9 mouse cellular contexts compared by ENCODE assay signal in the genomic region with DNA sequence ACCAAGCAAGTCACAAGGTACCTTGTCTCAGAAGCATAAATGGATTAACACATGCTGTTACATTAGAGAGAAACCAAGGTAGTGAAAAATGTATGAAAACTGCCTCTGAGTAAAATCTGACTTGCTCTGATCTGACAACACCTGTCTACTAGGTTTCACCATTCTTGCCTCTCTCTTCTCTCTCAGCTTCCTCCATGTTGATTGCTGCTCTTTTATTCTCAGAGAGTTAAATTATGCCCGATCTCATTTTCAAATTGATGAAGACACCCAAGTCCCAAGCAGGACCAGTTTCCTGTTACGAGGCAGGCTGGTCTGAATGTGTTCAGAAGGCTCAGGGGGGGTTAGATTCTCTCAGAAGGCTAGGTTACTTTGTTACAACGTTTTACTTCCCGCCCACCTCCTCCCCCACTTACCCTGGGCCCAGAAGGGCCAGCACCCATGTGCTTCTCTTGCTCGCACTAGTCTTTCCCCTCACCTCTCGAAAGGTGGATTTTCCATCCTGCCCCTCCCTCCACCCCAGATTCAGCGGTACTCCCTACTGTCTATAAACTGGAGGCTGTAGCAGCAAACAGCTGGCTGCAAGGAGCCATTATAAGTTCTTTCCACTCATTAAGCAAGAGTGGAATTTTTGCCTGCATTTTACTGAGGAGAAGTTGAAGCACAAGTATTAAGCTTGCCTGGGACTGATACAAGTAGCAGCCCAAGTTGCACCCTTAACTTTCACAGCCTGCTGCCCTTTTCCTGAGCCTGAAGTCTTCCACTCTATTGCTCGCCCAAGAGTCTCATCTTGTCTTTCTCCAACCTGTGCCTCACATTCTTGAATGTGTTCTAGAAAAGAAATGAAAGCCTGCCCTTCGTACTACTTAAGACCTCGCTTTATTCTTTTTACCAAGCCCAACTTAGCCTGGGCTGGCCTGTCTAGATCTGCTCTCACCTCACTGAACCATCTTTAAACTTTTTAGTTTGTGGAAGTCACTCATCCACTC. TPM values are rescaled to one million over a fixed set of nuclear protein-coding genes. Genes with fewer than 3 reads are reported as not detected.
DNase-seq lines count a peak whose midpoint lies in the region; ATAC-seq lines count a peak whose summit lies in the region.
"Had no signal": no experiment of that assay in that cellular context is flagged by ENCODE, and none has a peak within 500 bp of the region (broad histone marks: within the 10 kb centered on the region; RNA-seq: fewer than 3 reads in every experiment).

No protein-coding gene starts in this region.

- H3K4me3 ChIP-seq in lung, embryonic 16.5 days (ENCODE audit: low read length) = peak overlapping the region; percentile 80
- H3K4me3 ChIP-seq in forebrain, embryonic 15.5 days = peak overlapping the region; percentile 95
- peak overlapping the region; percentile 97 for H3K4me3 ChIP-seq in limb, embryonic 11.5 days (ENCODE audit: low read depth, low read length)
- peak overlapping the region; percentile 83 for H3K4me3 ChIP-seq in stomach, embryonic 16.5 days (replicated peaks; ENCODE audit: low read length)

- no peak for DNase-seq in lung, adult 18-20 months
- peak; percentile 25 for DNase-seq in limb, embryonic 11.5 days (ENCODE audit: low spot score)
- no peak for DNase-seq in spleen, postnatal 14 days (ENCODE audit: low spot score in 2 of 2)
- DNase-seq in cerebellum, adult 8-10 months = no peak
- DNase-seq in left cerebral cortex, postnatal 4 days = no peak

- H3K27ac ChIP-seq in lung, embryonic 16.5 days (ENCODE audit: low read length) = peak overlapping the region; percentile 95
- H3K27ac ChIP-seq in forebrain, embryonic 15.5 days (replicated peaks) = no peak overlapping the region
- peak overlapping the region; percentile 98 for H3K27ac ChIP-seq in limb, embryonic 11.5 days (replicated peaks; ENCODE audit: low read depth, low read length)
- H3K27ac ChIP-seq in stomach, embryonic 16.5 days (ENCODE audit: low read length) = peak overlapping the region; percentile 90; the same call in 1 of the 2 replicates

- H3K4me1 ChIP-seq in lung, embryonic 16.5 days (replicated peaks; ENCODE audit: control insufficient read depth, insufficient read depth, low read length) = peaks cover 19% of the 10 kb centered on the region
- H3K4me1 ChIP-seq in forebrain, embryonic 15.5 days = peaks cover 26% of the 10 kb centered on the region
- no peaks in the 10 kb centered on the region; the same call in 1 of the 2 replicates for H3K4me1 ChIP-seq in limb, embryonic 11.5 days (ENCODE audit: control insufficient read depth, insufficient read depth, low read length)
- H3K4me1 ChIP-seq in stomach, embryonic 16.5 days (ENCODE audit: control insufficient read depth, insufficient read depth, low read length) = peaks cover 19% of the 10 kb centered on the region

- H3K9ac ChIP-seq in lung, embryonic 16.5 days (ENCODE audit: low read length) = peak overlapping the region; percentile 99
- peak overlapping the region; percentile 95 for H3K9ac ChIP-seq in forebrain, embryonic 15.5 days (replicated peaks)
- H3K9ac ChIP-seq in limb, embryonic 11.5 days (ENCODE audit: low read length) = peak overlapping the region; percentile 100; the same call in 1 of the 2 replicates
- peak overlapping the region; percentile 94 for H3K9ac ChIP-seq in stomach, embryonic 16.5 days (ENCODE audit: low read length)

- H3K27me3 ChIP-seq in lung, embryonic 16.5 days (ENCODE audit: control insufficient read depth, insufficient read depth, low read depth, low read length) = no peaks in the 10 kb centered on the region
- no peaks in the 10 kb centered on the region for H3K27me3 ChIP-seq in forebrain, embryonic 15.5 days
- H3K27me3 ChIP-seq in limb, embryonic 11.5 days (ENCODE audit: control insufficient read depth, insufficient read depth, low read length) = no peaks in the 10 kb centered on the region
- no peaks in the 10 kb centered on the region for H3K27me3 ChIP-seq in stomach, embryonic 16.5 days (ENCODE audit: control insufficient read depth, insufficient read depth, low read length)

- peak overlapping the region; percentile 73 for H3K4me2 ChIP-seq in lung, embryonic 16.5 days (ENCODE audit: low read depth, low read length)
- peak overlapping the region; percentile 75 for H3K4me2 ChIP-seq in forebrain, embryonic 15.5 days (replicated peaks)
- peak overlapping the region; percentile 78 for H3K4me2 ChIP-seq in limb, embryonic 11.5 days (ENCODE audit: low read depth, severe bottlenecking)
- peak overlapping the region; percentile 84 for H3K4me2 ChIP-seq in stomach, embryonic 16.5 days (ENCODE audit: low read depth, low read length)

- no peaks in the 10 kb centered on the region for H3K36me3 ChIP-seq in lung, embryonic 16.5 days (ENCODE audit: control insufficient read depth, insufficient read depth, low read length)
- no peaks in the 10 kb centered on the region for H3K36me3 ChIP-seq in forebrain, embryonic 15.5 days
- no peaks in the 10 kb centered on the region; the same call in 1 of the 2 replicates for H3K36me3 ChIP-seq in limb, embryonic 11.5 days (ENCODE audit: control insufficient read depth, insufficient read depth, low read length)
- H3K36me3 ChIP-seq in stomach, embryonic 16.5 days (ENCODE audit: control insufficient read depth, insufficient read depth, low read length) = peaks cover 4% of the 10 kb centered on the region; the same call in 1 of the 2 replicates

- no peaks in the 10 kb centered on the region for H3K9me3 ChIP-seq in lung, embryonic 16.5 days (ENCODE audit: control insufficient read depth, low read length)
- H3K9me3 ChIP-seq in forebrain, embryonic 15.5 days = no peaks in the 10 kb centered on the region
- no peaks in the 10 kb centered on the region for H3K9me3 ChIP-seq in limb, embryonic 11.5 days (ENCODE audit: control insufficient read depth, low read length)
- no peaks in the 10 kb centered on the region for H3K9me3 ChIP-seq in stomach, embryonic 16.5 days (replicated peaks; ENCODE audit: control insufficient read depth, low read length)

- WGBS in lung, embryonic 16.5 days = 43% methylated on average over 10 of the region's 10 CpGs
- WGBS in forebrain, embryonic 15.5 days = 35% methylated on average over 10 of the region's 10 CpGs
- WGBS in limb, embryonic 11.5 days = 46% methylated on average over 10 of the region's 10 CpGs
- WGBS in stomach, embryonic 16.5 days = 52% methylated on average over 10 of the region's 10 CpGs

- intact Hi-C loops in left cerebral cortex, postnatal 4 days (cut with DNase I) = no loop called here

- ATAC-seq in lung, embryonic 16.5 days (ENCODE audit: low read depth) = no peak
- ATAC-seq in forebrain, embryonic 15.5 days (replicated peaks) = no peak
- no peak for ATAC-seq in limb, embryonic 11.5 days (ENCODE audit: insufficient number of reproducible peaks, low FRiP score, low TSS enrichment, low read depth)
- ATAC-seq in stomach, embryonic 16.5 days (ENCODE audit: insufficient read depth, low FRiP score) = no peak

RNA-seq across cellular contexts. Expression of gene Lin9, which starts 1.2 kb away (rescaled TPM):
- polyA plus RNA-seq in lung, embryonic 16.5 days (2015; fragmentation: Nextera tagmentation; extraction: Ambion mirVana) = 19.8 and 22.3 TPM in 2 replicates
- 17.4 and 20.3 TPM in 2 replicates for polyA plus RNA-seq in forebrain, embryonic 15.5 days (2015; fragmentation: Nextera tagmentation; extraction: Ambion mirVana)
- 24.6 and 25.9 TPM in 2 replicates for polyA plus RNA-seq in limb, embryonic 11.5 days (2014; fragmentation: Nextera tagmentation; extraction: Ambion mirVana)
- 15.3 and 15.9 TPM in 2 replicates for polyA plus RNA-seq in stomach, embryonic 16.5 days (2015; fragmentation: Nextera tagmentation; extraction: Ambion mirVana)
- 1 to 10 TPM; 5.8 to 6.9 TPM for total RNA-seq in left cerebral cortex, postnatal 4 days (2021)

RNA-seq across cellular contexts. Expression of gene Mixl1, which starts 57.1 kb away (rescaled TPM):
- 0.15 and 0.35 TPM in 2 replicates for polyA plus RNA-seq in lung, embryonic 16.5 days (2015; fragmentation: Nextera tagmentation; extraction: Ambion mirVana)
- 0.11 and 0.18 TPM in 2 replicates for polyA plus RNA-seq in forebrain, embryonic 15.5 days (2015; fragmentation: Nextera tagmentation; extraction: Ambion mirVana)
- polyA plus RNA-seq in limb, embryonic 11.5 days (2014; fragmentation: Nextera tagmentation; extraction: Ambion mirVana) = 0.15 and 0.18 TPM in 2 replicates
- not detected in 2 replicates for polyA plus RNA-seq in stomach, embryonic 16.5 days (2015; fragmentation: Nextera tagmentation; extraction: Ambion mirVana)
- total RNA-seq in left cerebral cortex, postnatal 4 days (2021) = not detected
- total RNA-seq: common myeloid progenitor, adult 5-6 weeks had no signal
